Mouse (Mus musculus) hindbrain, embryonic 11.5 days (tissue): ENCODE results near the gene Polr3h. TPM values are rescaled to one million over a fixed set of nuclear protein-coding genes. Genes with fewer than 3 reads are reported as not detected.
A peak's percentile ranks its signal among the peaks of the same experiment; 100 is the strongest.

Experiments
- ATAC-seq: fragments of 200-750 bp; cut with Nextera tagmentation; 2 replicates; pipeline ENCODE4 v1.8.0; 2017; ENCODE audit warnings: mild to moderate bottlenecking, moderate TSS enrichment, moderate library complexity; ENCODE audit not compliant: low FRiP score
- DNase-seq: peaks from one replicate; pipeline ENCODE4 v3.0.0-alpha.2; 2015; ENCODE audit warnings: low spot score
- H3K27ac ChIP-seq: fragments of 300-500 bp; sonication (generic); 2 replicates; pipeline ENCODE4 v1.5.1; 2014; ENCODE audit warnings: mild to moderate bottlenecking, low read depth, low read length
- H3K27me3 ChIP-seq: fragments of 300-500 bp; sonication (generic); 2 replicates; pipeline ENCODE4 v1.6.1; 2014; ENCODE audit warnings: mild to moderate bottlenecking, low read length, moderate library complexity, mixed read lengths; ENCODE audit not compliant: control insufficient read depth, insufficient read depth
- H3K36me3 ChIP-seq: fragments of 300-500 bp; sonication (generic); 2 replicates; pipeline ENCODE4 v1.6.1; 2014; ENCODE audit warnings: mild to moderate bottlenecking, low read length, moderate library complexity, mixed read lengths; ENCODE audit not compliant: control insufficient read depth, insufficient read depth
- H3K4me1 ChIP-seq: fragments of 300-500 bp; sonication (generic); replicated peaks from 2 replicates; pipeline ENCODE4 v1.6.1; 2014; ENCODE audit warnings: low read length, mixed read lengths; ENCODE audit not compliant: control insufficient read depth, insufficient read depth
- H3K4me2 ChIP-seq: fragments of 300-500 bp; sonication (generic); replicated peaks from 2 replicates; pipeline ENCODE4 v1.6.1; 2014; ENCODE audit warnings: mild to moderate bottlenecking, low read depth, low read length
- H3K4me3 ChIP-seq: fragments of 300-500 bp; sonication (generic); 2 replicates; pipeline ENCODE4 v1.5.1; 2014; ENCODE audit warnings: low read depth, low read length
- H3K9ac ChIP-seq: fragments of 300-500 bp; sonication (generic); 2 replicates; pipeline ENCODE4 v1.6.1; 2014; ENCODE audit warnings: low read depth, low read length
- H3K9me3 ChIP-seq: fragments of 300-500 bp; sonication (generic); 2 replicates; pipeline ENCODE4 v1.6.1; 2016; ENCODE audit warnings: low read length; ENCODE audit not compliant: control insufficient read depth
- WGBS: fragments of 180-500 bp; shearing (Covaris S2); extraction: QIAGEN DNeasy Blood & Tissue Kit; methylation state at CpG from one replicate; pipeline ENCODE4 v1.1.7; 2014; 5-methylcytosine and 5-hydroxymethylcytosine counted together
- polyA plus RNA-seq: library from polyadenylated mRNA; unstranded; fragments of >200 nt; fragmentation: Nextera tagmentation; extraction: Ambion mirVana; gene quantifications from 2 replicates; pipeline ENCODE4 v1.2.1, GENCODE M21; 2014

The Polr3h gene
- polyA plus RNA-seq, 1 experiment from 2014 or later = 66.2 TPM

DNA sequence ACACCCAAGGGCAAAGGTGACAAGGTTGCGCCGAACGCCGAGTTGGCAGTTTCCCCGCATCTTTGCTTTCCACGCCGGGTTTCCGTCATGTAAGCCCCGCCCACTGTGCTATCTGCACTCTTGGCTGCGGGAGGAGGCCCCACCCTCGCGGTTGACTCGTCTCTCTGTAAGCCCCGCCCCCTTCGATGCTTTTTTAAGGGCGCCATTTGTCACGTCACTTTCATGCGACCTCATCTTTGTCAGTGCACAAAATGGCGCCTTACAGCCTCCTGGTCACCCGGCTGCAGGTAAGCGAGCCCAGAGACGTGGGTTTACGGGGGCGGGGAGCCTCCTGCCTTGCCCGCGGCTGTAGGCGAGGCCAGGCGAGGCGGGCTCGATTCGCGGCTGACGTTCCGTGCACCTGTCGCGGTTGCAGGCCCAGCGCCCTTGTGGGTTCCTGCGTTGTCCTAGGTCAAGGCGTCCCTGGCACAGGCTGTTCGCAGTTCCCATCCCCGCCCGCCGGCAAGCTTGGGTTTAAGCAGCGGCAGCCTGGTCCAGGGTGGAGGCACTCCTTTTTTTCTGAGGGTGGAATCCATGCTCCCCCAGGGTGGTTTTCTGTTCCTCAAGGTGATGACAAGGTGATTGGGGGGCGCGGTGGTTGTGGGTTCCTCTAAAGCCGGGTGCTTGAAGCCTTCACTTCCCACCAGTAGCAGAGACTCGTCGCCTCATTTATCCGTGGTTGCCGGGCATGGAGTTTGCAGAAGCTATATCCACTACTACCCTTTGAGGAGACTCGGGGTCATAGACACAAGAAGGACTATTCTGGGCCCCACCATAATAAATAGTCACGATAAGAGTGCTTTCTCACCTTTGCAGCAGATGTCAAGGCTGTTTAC is 53.5 kb downstream of the Polr3h start, which contains the start of gene Aco2:
Aco2 (plus strand) TSS at position 48 of the 875 bp plus-strand sequence.
- ATAC-seq (peak; percentile 86), DNase-seq (peak; percentile 100)
- WGBS = under 1% methylated on average over 52 of the region's 53 CpGs
- H3K9me3 ChIP-seq = no peaks in the 10 kb centered on the region
- H3K4me3 ChIP-seq = peak within 1 kb of the TSS; percentile 96
- peak within 1 kb of the TSS; percentile 96 for H3K9ac ChIP-seq
- H3K4me1 ChIP-seq = no peaks in the 10 kb centered on the region; the same call in 1 of the 2 replicates
- H3K27ac ChIP-seq = peak within 1 kb of the TSS; percentile 92
- 0 out of 2 replicates have a peak, but pooled peaks cover 3% of the 10 kb centered on the region for H3K36me3 ChIP-seq
- peak within 1 kb of the TSS; percentile 81 for H3K4me2 ChIP-seq
- H3K27me3 ChIP-seq = no peaks in the 10 kb centered on the region

DNA sequence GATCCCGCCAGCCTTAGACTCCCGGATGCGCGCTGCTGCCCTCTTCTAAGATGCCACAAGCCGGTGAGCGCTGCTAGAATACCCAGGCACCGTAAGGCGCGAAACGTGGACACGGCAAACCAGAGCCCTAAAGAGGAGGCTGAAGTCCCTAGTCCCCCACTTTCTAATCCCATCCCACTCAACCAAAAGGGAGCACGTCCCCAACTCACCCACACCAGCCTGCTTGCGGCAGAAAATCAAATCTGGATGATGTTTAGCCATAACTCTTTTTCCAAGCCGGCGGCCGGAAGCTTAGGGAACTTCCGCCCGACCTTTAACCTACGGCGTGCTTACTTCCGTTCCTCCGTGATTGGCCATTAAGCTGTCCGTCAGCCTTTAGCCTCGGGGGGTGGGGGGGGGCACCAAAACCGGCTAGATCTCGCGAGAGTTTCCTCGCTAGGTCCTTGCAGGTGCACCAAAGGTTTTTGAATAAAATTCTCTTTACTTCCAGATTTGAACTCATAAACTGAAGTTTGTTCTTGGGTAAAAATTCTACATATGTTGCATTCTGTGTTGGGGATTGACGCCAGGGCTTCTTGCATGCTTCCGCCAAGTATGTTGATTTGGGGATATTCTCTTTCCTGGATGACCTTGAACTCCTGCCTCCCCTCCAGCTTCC is 54.3 kb downstream of the Polr3h start, which contains the start of gene Phf5a:
Phf5a (minus strand) TSS at position 308 of the 658 bp plus-strand sequence.
- ATAC-seq (peak; percentile 91), DNase-seq (peak; percentile 98)
- under 1% methylated on average over 30 of the region's 30 CpGs for WGBS
- peak within 1 kb of the TSS; percentile 81 for H3K4me2 ChIP-seq
- H3K9ac ChIP-seq = peak within 1 kb of the TSS; percentile 96
- H3K4me1 ChIP-seq = no peaks in the 10 kb centered on the region; the same call in 1 of the 2 replicates
- H3K36me3 ChIP-seq = 0 out of 2 replicates have a peak, but pooled peaks cover 6% of the 10 kb centered on the region
- peak within 1 kb of the TSS; percentile 92 for H3K27ac ChIP-seq
- no peaks in the 10 kb centered on the region for H3K9me3 ChIP-seq
- peak within 1 kb of the TSS; percentile 96 for H3K4me3 ChIP-seq
- no peaks in the 10 kb centered on the region for H3K27me3 ChIP-seq

DNA sequence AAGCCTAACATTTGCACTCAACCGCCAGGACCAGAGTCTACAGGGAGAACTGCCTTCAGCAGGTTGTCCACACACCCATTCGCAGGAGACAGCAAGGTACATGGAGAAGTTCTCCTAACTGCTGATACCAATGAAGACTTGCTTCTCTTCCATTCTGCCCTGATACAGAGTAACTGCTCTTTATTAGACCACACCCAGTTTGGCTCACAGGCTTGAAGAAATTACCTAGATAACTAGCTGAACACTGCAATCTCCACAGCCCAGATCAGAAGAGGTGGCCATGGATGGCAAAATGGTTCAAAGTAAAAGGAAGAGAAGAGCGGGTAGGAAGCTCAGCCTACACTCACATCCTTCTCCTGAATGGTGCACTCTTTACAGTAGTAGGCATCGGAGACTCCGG is 56.1 kb downstream of the Polr3h start:
- Histone ChIP-seq H3K4me3 (no peak overlapping the region), H3K9me3 (no peaks in the 10 kb centered on the region), H3K4me1 (no peaks in the 10 kb centered on the region; the same call in 1 of the 2 replicates), H3K27ac (no peak overlapping the region), H3K36me3 (0 out of 2 replicates have a peak, but pooled peaks cover 6% of the 10 kb centered on the region), H3K27me3 (no peaks in the 10 kb centered on the region), H3K9ac (no peak overlapping the region), H3K4me2 (no peak overlapping the region)
- 96% methylated on average over 5 of the region's 5 CpGs for WGBS
- no peak for ATAC-seq
- no peak for DNase-seq

DNA sequence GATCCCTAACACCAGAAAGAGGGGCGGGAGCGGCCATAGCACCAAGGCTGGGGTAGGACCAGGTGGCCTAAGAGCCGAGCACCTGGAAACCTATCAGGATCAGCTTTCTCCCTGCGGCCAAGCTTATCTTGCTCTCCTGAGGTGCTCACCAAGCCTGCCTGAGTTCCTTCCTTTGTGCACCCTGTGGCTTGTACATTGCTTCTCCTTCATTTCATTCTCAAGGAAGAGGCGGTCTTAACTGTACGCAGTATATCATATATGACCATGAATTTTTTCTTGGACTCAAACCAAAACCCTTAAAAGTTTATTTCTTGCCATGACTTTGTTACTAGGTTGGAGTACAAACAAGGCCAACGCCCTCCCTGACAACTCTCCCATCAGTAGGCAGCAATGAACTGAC is 61.8 kb downstream of the Polr3h start:
- Histone ChIP-seq H3K9ac (no peak overlapping the region), H3K36me3 (0 out of 2 replicates have a peak, but pooled peaks cover 3% of the 10 kb centered on the region), H3K4me1 (no peaks in the 10 kb centered on the region), H3K4me3 (no peak overlapping the region), H3K27ac (no peak overlapping the region), H3K4me2 (no peak overlapping the region), H3K27me3 (no peaks in the 10 kb centered on the region), H3K9me3 (no peaks in the 10 kb centered on the region)
- ATAC-seq (no peak), DNase-seq (no peak)
- 97% methylated on average over 7 of the region's 7 CpGs for WGBS

DNA sequence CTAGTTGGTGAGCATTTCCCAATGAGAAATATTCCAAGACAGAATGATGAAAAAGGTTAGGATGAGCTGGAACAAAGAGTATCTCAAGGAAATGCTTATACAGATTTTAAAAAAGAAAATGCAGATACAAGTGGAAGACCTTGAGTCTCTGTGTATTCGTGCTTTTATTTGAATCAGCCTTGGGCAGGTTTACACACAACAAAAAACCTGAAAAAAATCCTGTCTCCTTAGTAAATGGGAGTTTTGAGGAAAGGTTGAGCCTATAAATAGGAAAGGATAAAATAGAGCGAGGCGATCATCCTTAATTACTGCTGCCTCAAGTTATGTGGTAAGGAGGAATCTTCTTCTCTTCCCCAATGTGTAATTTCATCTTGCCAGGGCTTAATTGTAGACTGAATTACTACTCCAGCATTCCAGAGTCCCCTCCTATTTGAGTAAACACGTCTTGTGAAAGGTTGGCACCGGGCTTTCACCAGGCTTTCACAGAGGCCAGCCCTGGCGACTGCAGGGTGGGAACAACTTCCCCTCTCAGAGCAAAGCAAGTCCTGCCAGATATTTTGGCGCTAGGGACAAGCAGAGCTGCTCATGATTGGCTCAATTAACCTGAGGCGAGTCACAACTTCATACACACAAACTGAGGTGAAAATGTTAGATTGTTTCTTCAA is 65.4 kb downstream of the Polr3h start:
- H3K4me1 ChIP-seq = no peaks in the 10 kb centered on the region
- no peak overlapping the region for H3K27ac ChIP-seq
- H3K27me3 ChIP-seq = no peaks in the 10 kb centered on the region
- no peak for DNase-seq
- 49% methylated on average over 8 of the region's 8 CpGs for WGBS
- H3K9me3 ChIP-seq = no peaks in the 10 kb centered on the region
- H3K4me2 ChIP-seq = no peak overlapping the region
- H3K4me3 ChIP-seq = no peak overlapping the region
- no peak overlapping the region for H3K9ac ChIP-seq
- no peak for ATAC-seq
- no peaks in the 10 kb centered on the region for H3K36me3 ChIP-seq

DNA sequence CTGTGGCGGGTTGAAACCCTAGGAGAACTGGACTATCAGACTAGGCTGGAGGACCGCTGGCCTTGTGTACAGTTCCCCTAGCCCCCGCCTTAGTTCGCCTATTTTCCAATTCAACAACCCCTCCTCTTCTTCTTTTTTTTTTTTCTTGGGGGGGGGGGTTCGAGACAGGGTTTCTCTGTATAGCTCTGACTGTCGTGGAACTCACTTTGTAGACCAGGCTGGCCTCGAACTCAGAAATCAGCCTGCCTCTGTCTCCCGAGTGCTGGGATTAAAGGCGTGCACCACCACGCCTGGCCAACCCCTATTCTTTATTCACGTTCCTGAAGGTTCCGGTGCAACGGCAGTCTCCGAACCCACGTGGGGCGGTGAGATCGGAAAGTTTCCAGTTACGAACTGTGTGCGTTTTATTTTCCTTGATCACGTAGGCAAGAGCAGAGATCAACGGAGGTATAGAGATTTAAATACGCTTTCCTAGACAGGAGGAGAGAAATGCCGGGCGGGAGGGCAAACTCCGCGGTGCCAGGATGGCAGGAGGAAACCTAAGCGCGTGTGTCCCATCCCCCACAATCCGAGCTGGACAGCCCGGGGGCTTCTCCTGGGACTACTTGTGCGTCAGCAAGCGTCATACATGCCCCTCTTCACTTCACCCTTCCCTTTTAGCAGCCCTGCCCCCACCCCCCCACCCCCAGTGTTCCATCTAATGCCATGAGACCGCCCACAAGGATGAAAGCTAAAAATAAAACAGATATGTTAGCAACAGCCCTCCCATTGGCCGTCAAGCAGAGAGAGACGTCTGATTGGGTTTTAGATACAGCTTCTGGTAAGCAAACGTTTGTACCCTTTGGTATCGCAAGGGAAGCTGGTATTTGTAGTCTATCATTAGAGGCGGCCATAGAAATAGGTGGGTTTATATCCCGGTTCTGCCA is 66.4 kb downstream of the Polr3h start:
- Histone ChIP-seq H3K27me3 (no peaks in the 10 kb centered on the region), H3K9me3 (no peaks in the 10 kb centered on the region), H3K4me2 (peak overlapping the region; percentile 90), H3K4me1 (no peaks in the 10 kb centered on the region), H3K27ac (peak overlapping the region; percentile 80), H3K9ac (peak overlapping the region; percentile 67), H3K4me3 (peak overlapping the region; percentile 69), H3K36me3 (no peaks in the 10 kb centered on the region)
- under 1% methylated on average over 39 of the region's 39 CpGs for WGBS
- peak; percentile 76 for ATAC-seq
- DNase-seq = peak; percentile 86

DNA sequence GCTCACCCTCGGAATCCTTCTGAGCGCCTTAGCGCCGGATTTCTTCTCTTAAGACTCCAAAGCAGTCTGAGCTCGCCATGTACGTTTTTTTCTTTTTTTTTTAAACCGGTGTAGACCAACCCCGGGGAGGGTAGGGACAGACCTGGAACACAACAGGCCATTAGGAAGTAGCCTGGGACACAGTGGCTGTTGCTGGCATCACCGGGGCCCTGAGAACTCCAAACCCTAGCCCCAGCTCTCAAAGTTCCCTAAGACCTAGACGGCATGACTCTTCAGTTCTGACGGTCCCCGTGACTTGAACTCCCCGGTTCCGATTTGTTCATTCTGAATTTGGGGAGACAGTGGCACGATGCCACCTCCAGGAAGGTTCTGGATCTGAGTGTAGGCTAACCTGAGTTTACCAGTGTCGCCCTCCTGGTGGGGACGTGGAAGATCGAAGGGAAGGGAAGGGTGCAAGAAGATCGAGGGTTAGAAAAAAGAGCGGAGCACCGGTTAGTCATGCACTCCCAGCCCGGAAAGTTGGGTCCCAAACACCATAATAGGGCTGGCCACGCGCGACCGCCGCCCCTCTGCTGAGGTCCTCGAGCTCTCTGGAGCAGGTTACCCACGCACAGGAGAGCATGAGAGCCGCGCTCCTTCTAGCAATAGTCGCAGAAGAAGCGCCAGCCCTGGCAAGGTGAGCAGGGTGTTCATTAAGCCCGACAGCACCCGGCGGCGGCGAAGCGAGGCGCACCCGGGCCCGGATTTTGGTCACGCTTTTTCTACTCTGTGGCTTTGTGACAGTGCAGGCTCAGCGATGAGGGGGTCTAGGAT is 67.3 kb downstream of the Polr3h start, which contains the start of gene Tob2:
Tob2 (minus strand) TSS at position 280 of the 813 bp plus-strand sequence.
- no peaks in the 10 kb centered on the region for H3K27me3 ChIP-seq
- no peaks in the 10 kb centered on the region for H3K4me1 ChIP-seq
- H3K4me3 ChIP-seq = peak within 1 kb of the TSS; percentile 69
- ATAC-seq = no peak
- no peaks in the 10 kb centered on the region for H3K9me3 ChIP-seq
- WGBS = under 1% methylated on average over 44 of the region's 44 CpGs
- H3K36me3 ChIP-seq = no peaks in the 10 kb centered on the region
- DNase-seq = peak; percentile 62
- H3K4me2 ChIP-seq = peak within 1 kb of the TSS; percentile 90
- H3K9ac ChIP-seq = peak within 1 kb of the TSS; percentile 69
- peak within 1 kb of the TSS; percentile 80 for H3K27ac ChIP-seq
